Mouse (Mus musculus) cerebellum, postnatal 14 days (tissue): Measurements from ENCODE around the gene Glipr2.

Experiments used
- DNase-seq, 2 experiments: peaks; one replicate each; pipeline ENCODE4 v3.0.0; 2021; ENCODE audit warnings: mixed read lengths in 2 of 2

Gene Glipr2

GRCm38 (mm10) chr4:44011799-44012198, 54.6 kb downstream of the Glipr2 start:
- DNase-seq, result no peak

GRCm38 (mm10) chr4:44012376-44013367, 55.5 kb downstream of the Glipr2 start:
- DNase-seq, result peak; percentile 94 to 95

GRCm38 (mm10) chr4:44013391-44014070, 56.3 kb downstream of the Glipr2 start:
- no peak for DNase-seq

GRCm38 (mm10) chr4:44016071-44016470, 58.9 kb downstream of the Glipr2 start:
- no peak for DNase-seq

- no peak for DNase-seq
Measured at GRCm38 (mm10) chr4:44016791-44017190, 59.6 kb downstream of the Glipr2 start.

- no peak for DNase-seq
Measured at GRCm38 (mm10) chr4:44022323-44022722, 65.1 kb downstream of the Glipr2 start.

- no peak for DNase-seq
Measured at GRCm38 (mm10) chr4:44022766-44023165, 65.6 kb downstream of the Glipr2 start.

- DNase-seq, result no peak
Measured at GRCm38 (mm10) chr4:44023681-44024080, 66.5 kb downstream of the Glipr2 start.

GRCm38 (mm10) chr4:44024241-44024640, 67.0 kb downstream of the Glipr2 start:
- no peak for DNase-seq

GRCm38 (mm10) chr4:44025570-44025969, 68.4 kb downstream of the Glipr2 start:
- no peak for DNase-seq
